Mouse (Mus musculus) kidney, adult 2 months (tissue): ENCODE data around the gene Fam204a.

Source experiments
- CTCF ChIP-seq: fragments of 200-500 bp; conservative IDR thresholded peaks from 2 replicates; pipeline ENCODE4 v1.5.1; 2011; ENCODE audit warnings: low read depth, mild to moderate bottlenecking, control low read depth, low read length, moderate library complexity, mixed read lengths; ENCODE audit not compliant: insufficient read depth, insufficient read length
- POLR2A ChIP-seq: fragments of 200-500 bp; IDR thresholded peaks from one replicate; pipeline ENCODE4 v1.6.1; 2011; ENCODE audit warnings: low read depth, low read length, control low read depth

DNA sequence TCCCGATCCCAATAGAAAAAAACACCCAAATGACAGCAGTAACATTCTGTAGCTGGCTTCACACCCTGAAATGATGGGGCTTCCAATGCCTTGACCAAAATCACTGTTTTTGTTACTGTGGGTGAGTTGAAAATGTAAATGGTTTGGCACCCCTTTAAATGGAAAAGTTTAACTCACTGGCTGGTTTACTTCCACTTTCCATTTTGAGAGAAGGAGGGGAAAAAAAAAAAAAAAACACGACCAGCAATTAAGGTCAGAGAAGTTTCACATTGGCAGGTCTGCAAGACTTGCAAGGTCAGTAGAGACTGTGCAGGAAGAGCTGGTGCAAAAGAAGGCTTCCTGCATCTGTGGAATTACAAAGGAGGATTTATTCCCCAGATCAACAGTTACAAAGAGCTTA, 61.1 kb downstream of the Fam204a start:
- TF ChIP-seq CTCF (no peak), POLR2A (no peak)
